Mouse (Mus musculus) kidney, embryonic 16.5 days (tissue): Measurements from ENCODE around the gene Cnnm2. TPM values are rescaled to one million over a fixed set of nuclear protein-coding genes. Genes with fewer than 3 reads are reported as not detected.

ENCODE experiments used
- ATAC-seq: fragments of 200-750 bp; cut with Nextera tagmentation; 2 replicates; pipeline ENCODE4 v1.8.0; 2017; ENCODE audit warnings: moderate TSS enrichment; ENCODE audit not compliant: low FRiP score, low TSS enrichment
- H3K27ac ChIP-seq: fragments of 300-500 bp; sonication (generic); 2 replicates; pipeline ENCODE4 v1.5.1; 2014; ENCODE audit warnings: low read length
- H3K27me3 ChIP-seq: fragments of 300-500 bp; sonication (generic); 2 replicates; pipeline ENCODE4 v1.6.1; 2014; ENCODE audit warnings: low read length, control low read depth, mixed read lengths; ENCODE audit not compliant: insufficient read depth
- H3K36me3 ChIP-seq: fragments of 300-500 bp; sonication (generic); 2 replicates; pipeline ENCODE4 v1.6.1; 2014; ENCODE audit warnings: low read length, control low read depth, mixed read lengths; ENCODE audit not compliant: insufficient read depth
- H3K4me1 ChIP-seq: fragments of 300-500 bp; sonication (generic); 2 replicates; pipeline ENCODE4 v1.6.1; 2014; ENCODE audit warnings: low read length, control low read depth, mixed read lengths; ENCODE audit not compliant: insufficient read depth
- H3K4me2 ChIP-seq: fragments of 300-500 bp; sonication (generic); replicated peaks from 2 replicates; pipeline ENCODE4 v1.6.1; 2014; ENCODE audit warnings: low read depth, low read length
- H3K4me3 ChIP-seq: fragments of 300-500 bp; sonication (generic); 2 replicates; pipeline ENCODE4 v1.5.1; 2014; ENCODE audit warnings: mild to moderate bottlenecking, low read length
- H3K9ac ChIP-seq: fragments of 300-500 bp; sonication (generic); replicated peaks from 2 replicates; pipeline ENCODE4 v1.6.1; 2014; ENCODE audit warnings: low read length
- H3K9me3 ChIP-seq: fragments of 300-500 bp; sonication (generic); 2 replicates; pipeline ENCODE4 v1.6.1; 2016; ENCODE audit warnings: low read length, control low read depth
- WGBS: fragments of 180-500 bp; shearing (Covaris S2); extraction: QIAGEN DNeasy Blood & Tissue Kit; methylation state at CpG from one replicate; pipeline ENCODE4 v1.1.7; 2014; 5-methylcytosine and 5-hydroxymethylcytosine counted together
- polyA plus RNA-seq: library from polyadenylated mRNA; unstranded; fragments of >200 nt; fragmentation: Nextera tagmentation; extraction: Ambion mirVana; gene quantifications from 2 replicates; pipeline ENCODE4 v1.2.1, GENCODE M21; 2015

Cnnm2 gene
- polyA plus RNA-seq, 1 experiment from 2014 or later, result 7.3 TPM

DNA sequence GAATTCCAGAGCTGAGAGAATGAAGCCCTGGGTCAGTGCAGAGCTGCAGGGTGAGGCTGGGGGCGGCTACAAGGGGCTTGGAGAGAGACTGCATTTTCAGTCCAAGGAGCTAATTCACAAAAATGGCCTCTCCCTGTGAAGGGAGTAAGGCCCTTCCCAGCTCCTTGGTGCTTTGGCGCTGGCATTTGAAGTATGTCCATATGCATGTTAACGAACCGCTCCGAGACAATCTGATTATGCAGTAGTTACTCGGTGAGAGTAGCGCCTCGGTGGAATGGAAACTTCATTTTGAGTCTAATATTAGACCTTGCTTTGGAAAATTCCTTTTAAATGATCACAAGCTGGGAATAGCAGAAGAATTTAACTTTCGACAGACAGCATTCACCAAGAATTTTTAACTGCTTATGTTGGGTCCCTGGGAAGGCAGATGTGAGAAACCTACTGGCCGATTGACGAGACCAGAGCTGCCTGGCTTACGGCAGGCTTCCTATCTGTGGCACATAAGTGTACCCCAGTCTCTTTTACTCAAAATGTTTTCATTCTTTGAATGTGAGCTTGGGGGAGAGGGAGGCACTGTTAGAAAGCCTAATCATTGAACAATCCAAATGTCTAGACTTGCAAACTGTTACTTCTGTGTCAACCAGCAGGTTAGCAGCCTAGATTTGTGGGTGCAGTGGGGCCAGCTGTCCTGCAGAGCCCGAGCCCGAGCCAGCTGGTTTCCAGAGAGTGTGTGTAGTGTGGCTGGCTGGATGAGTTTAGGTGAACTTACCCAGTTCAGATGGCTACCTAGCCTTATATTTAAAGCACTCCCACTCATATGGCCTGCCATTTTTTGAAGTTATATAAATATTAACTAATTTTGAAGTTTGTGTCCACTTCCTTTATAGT lies 87.2 kb downstream of the Cnnm2 start:
- no peaks in the 10 kb centered on the region for H3K27me3 ChIP-seq
- peak overlapping the region; percentile 44 for H3K27ac ChIP-seq
- ATAC-seq, result no peak
- 67% methylated on average over 14 of the region's 14 CpGs for WGBS
- no peak overlapping the region for H3K4me3 ChIP-seq
- no peaks in the 10 kb centered on the region for H3K9me3 ChIP-seq
- no peaks in the 10 kb centered on the region for H3K36me3 ChIP-seq
- H3K4me1 ChIP-seq, result peaks cover 14% of the 10 kb centered on the region
- no peak overlapping the region for H3K4me2 ChIP-seq
- no peak overlapping the region for H3K9ac ChIP-seq

DNA sequence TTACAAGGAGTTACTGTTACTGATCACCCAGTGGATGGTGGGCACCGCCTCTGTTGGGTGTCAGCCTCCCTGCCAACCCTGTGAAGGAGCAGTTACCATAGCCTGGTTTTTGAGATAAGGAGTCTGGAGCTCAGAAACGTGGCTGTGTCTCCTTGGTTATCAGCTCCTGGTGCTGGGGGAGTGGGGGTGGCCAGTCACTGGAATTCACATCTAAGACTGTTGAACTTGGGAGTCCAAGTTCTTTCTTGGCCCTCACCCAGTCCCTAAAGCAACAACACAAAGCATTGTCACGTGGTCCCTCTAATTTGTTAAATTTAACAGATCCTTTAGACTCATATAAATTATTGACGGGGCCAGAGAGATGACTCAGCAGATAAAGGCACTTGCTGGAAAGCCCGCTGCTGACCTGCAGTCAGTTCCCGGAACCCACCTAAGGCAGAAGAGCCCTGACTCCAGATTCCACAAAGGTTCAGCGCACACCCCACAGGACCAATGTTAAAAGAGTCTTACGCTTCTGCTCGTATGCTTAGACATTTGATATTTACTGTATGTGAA lies 88.1 kb downstream of the Cnnm2 start:
- peak; percentile 49; the same call in 1 of the 2 replicates for ATAC-seq
- H3K9ac ChIP-seq, result no peak overlapping the region
- H3K27me3 ChIP-seq, result no peaks in the 10 kb centered on the region
- no peak overlapping the region for H3K4me3 ChIP-seq
- peaks cover 14% of the 10 kb centered on the region for H3K4me1 ChIP-seq
- 39% methylated on average over 9 of the region's 9 CpGs for WGBS
- no peaks in the 10 kb centered on the region for H3K9me3 ChIP-seq
- no peaks in the 10 kb centered on the region for H3K36me3 ChIP-seq
- H3K4me2 ChIP-seq, result no peak overlapping the region
- H3K27ac ChIP-seq, result peak overlapping the region; percentile 40; the same call in 1 of the 2 replicates

DNA sequence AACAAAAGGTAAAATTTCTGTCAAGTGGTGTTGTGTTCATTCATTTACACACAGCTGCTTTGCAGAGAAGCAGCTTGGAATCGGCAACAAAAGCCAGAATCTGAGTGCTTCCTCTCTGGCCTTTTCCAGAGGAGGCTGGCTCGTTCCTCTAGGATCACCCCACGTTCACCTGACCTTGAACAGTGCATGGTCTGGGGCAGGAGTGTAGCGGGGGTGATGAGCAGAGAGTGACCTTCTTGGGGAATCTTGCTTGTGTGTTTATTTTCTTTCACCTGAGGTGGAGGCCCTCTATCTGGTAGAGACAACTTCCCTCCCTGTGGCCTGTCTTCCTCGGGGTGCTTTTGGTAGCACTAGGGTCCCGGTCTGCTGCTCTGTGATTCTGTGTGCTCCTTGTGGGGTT lies 94.8 kb downstream of the Cnnm2 start:
- WGBS, result 44% methylated on average over 6 of the region's 6 CpGs
- Histone ChIP-seq H3K36me3 (no peaks in the 10 kb centered on the region), H3K27ac (no peak overlapping the region), H3K9me3 (no peaks in the 10 kb centered on the region), H3K9ac (no peak overlapping the region), H3K4me3 (no peak overlapping the region), H3K4me2 (no peak overlapping the region), H3K4me1 (peaks cover 16% of the 10 kb centered on the region; the same call in 1 of the 2 replicates), H3K27me3 (no peaks in the 10 kb centered on the region)
- no peak for ATAC-seq

DNA sequence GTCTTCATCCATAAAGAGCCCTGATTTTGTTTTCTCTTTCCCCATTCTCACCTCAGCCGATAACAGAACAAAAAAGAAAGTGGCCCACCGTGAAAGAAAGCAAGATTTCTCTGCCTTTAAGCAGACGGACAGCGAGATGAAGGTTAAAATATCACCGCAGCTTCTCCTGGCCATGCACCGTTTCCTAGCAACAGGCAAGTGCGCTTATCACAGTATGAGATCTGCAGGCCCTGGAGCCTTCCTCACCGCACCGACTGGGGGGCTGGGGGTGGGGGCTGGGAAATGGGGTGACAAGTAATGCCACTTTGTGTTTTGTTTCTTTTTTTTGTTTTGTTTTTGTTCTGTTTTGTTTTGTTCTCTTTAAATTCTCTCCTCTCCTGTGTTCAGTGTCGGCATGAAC lies 95.4 kb downstream of the Cnnm2 start:
- H3K4me2 ChIP-seq, result no peak overlapping the region
- no peak for ATAC-seq
- no peaks in the 10 kb centered on the region for H3K9me3 ChIP-seq
- peaks cover 16% of the 10 kb centered on the region; the same call in 1 of the 2 replicates for H3K4me1 ChIP-seq
- 35% methylated on average over 10 of the region's 10 CpGs for WGBS
- H3K9ac ChIP-seq, result no peak overlapping the region
- H3K4me3 ChIP-seq, result no peak overlapping the region
- no peaks in the 10 kb centered on the region for H3K27me3 ChIP-seq
- no peak overlapping the region for H3K27ac ChIP-seq
- no peaks in the 10 kb centered on the region for H3K36me3 ChIP-seq

DNA sequence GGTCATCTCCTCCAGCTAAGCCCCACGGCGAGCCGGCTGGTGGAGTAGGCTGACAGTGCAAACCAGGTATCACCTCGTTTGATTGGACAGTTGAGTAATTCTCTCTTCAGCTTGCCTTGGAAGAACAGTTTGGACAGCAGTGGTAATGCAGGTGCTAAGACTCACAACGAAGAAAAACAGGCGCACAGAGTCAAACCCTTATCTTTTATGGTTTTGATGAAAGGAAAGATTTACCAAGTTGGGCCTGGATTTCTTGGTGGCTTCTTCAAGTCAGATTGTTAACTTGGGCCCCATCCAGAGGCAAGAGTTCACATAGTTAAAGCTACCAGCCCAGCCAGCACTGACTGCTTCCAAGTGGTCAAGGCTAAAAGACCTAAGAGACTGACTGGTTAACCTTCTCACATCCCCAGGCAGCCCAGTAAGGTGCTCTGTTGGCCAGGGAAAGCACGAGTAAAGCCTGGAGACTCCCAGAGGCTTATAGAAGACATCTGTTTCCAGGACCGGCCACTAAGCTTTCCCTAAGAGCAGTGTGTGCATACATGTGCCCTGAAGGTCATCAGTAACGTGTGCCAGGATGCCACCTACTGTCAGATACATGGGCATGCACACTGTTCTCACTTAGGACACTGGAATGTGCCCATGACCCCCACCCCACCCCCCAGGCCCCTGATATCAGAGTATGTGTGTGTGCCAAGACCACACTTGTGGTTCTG lies 96.0 kb downstream of the Cnnm2 start:
- 57% methylated on average over 9 of the region's 9 CpGs for WGBS
- H3K27ac ChIP-seq, result no peak overlapping the region
- ATAC-seq, result peak; percentile 61; the same call in 1 of the 2 replicates

DNA sequence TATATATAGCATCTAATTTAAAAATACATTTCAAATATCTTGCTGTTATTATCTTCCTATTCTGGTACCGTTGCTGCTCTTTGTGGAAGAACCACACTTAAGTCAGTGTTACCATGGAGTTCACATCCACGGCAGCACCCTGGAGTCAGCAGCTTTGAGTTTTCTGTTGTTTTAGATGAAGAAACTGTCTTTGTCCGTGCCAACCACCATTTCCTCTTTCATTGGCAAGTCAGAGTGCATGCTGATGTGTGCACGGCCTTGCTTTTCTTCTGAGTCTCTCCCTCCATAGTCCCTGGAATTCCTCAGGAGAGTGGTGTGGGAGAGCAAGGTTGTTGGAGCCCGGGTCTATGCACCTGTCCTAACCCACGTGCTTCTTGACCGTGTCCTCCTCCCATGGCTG lies 96.8 kb downstream of the Cnnm2 start:
- Histone ChIP-seq H3K27ac (no peak overlapping the region), H3K36me3 (no peaks in the 10 kb centered on the region), H3K4me2 (no peak overlapping the region), H3K9ac (no peak overlapping the region), H3K4me3 (no peak overlapping the region), H3K27me3 (no peaks in the 10 kb centered on the region), H3K9me3 (no peaks in the 10 kb centered on the region), H3K4me1 (peaks cover 16% of the 10 kb centered on the region; the same call in 1 of the 2 replicates)
- ATAC-seq, result no peak
- 88% methylated on average over 7 of the region's 7 CpGs for WGBS

More for the DNA sequence above, 96.0 kb downstream of the Cnnm2 start:
- H3K27me3 ChIP-seq, result no peaks in the 10 kb centered on the region
- H3K4me3 ChIP-seq, result no peak overlapping the region
- H3K36me3 ChIP-seq, result no peaks in the 10 kb centered on the region
- peaks cover 16% of the 10 kb centered on the region; the same call in 1 of the 2 replicates for H3K4me1 ChIP-seq
- no peak overlapping the region for H3K4me2 ChIP-seq
- H3K9ac ChIP-seq, result no peak overlapping the region
- no peaks in the 10 kb centered on the region for H3K9me3 ChIP-seq

DNA sequence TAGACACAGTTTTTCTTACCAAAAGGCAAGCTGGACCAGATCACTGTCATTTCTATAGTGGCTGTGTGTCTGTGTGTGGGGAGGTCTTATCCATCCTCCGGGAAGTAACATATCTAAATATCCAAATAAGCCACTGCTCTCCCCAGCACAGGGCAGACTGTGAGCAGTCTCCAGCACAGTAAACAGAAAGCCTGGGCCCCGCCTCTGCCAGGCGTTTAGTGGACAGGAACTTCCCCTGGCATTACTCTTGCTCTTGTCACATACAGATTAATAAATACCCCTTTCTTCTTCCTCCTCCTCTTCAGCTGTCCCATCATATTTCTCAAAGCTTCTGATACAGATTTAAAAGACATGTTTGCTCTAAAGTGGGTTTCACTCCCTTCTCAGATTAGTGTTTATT lies 101.2 kb downstream of the Cnnm2 start:
- Histone ChIP-seq H3K4me2 (no peak overlapping the region), H3K4me1 (peaks cover 12% of the 10 kb centered on the region), H3K9ac (no peak overlapping the region), H3K36me3 (no peaks in the 10 kb centered on the region), H3K9me3 (no peaks in the 10 kb centered on the region), H3K4me3 (no peak overlapping the region), H3K27ac (no peak overlapping the region), H3K27me3 (no peaks in the 10 kb centered on the region)
- no peak for ATAC-seq
- 34% methylated on average over 3 of the region's 3 CpGs for WGBS

DNA sequence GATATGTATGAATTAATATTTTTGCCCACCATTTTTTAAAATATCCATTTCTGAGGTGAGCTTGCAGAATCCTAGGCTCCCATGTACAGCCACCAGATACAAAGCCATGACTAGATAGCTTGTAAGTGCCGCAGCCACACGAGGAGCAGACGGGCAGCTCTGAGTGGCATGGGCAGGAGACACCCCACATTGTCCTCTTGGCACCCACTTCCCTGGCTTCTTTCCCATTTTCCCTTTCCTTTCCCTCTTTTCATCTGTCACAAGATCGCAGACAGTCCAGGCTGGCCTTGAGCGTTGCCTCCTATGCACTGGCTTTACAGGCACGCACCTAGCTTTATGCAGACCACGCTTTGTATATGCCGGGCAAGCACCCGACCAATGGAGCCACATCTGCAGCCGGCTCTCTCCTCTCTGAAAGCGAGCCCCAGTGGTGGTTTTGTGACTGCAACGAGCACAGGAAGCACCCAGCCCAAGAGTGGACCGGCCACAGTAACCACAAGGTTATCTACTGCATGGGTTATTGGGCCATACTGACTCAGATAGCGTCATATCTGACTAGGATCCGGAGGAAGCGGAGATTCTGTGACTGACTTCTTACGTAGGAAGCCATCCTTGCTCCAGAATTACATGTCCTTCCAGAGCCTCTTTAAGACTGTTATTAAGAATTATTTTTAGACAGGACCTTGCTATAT lies 102.0 kb downstream of the Cnnm2 start:
- peaks cover 9% of the 10 kb centered on the region for H3K4me1 ChIP-seq
- no peaks in the 10 kb centered on the region for H3K36me3 ChIP-seq
- ATAC-seq, result no peak
- H3K4me2 ChIP-seq, result no peak overlapping the region
- no peak overlapping the region for H3K9ac ChIP-seq
- no peak overlapping the region for H3K4me3 ChIP-seq
- no peaks in the 10 kb centered on the region for H3K9me3 ChIP-seq
- H3K27ac ChIP-seq, result no peak overlapping the region
- 84% methylated on average over 17 of the region's 17 CpGs for WGBS
- H3K27me3 ChIP-seq, result no peaks in the 10 kb centered on the region

DNA sequence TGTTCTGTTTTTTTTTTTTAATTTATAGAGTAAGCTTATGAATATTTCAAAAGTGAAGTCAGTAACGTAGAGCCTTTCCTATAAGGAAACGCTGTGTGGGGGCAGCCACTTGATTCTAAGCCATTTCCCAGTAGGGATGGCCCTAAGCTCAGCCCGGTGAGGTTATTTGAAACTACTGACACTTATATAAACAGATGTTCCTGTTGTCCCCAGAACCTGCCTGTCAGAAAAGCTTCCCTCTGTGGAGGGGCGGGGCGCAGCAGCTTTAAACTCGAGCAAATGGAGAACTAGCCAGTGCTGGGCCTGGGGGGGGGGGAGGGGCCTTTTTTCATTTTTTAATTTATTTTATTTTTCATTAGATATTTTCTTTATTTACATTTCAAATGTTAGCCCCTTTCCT lies 102.7 kb downstream of the Cnnm2 start:
- Histone ChIP-seq H3K9ac (no peak overlapping the region), H3K4me1 (peaks cover 9% of the 10 kb centered on the region), H3K9me3 (no peaks in the 10 kb centered on the region), H3K27me3 (no peaks in the 10 kb centered on the region), H3K27ac (no peak overlapping the region), H3K4me3 (no peak overlapping the region), H3K4me2 (no peak overlapping the region), H3K36me3 (no peaks in the 10 kb centered on the region)
- no peak for ATAC-seq
- WGBS, result 38% methylated on average over 6 of the region's 6 CpGs
